Mouse (Mus musculus) spleen, adult 2 months (tissue): ENCODE data around the gene Hipk1.

Experiments
- CTCF ChIP-seq: fragments of 200-500 bp; IDR thresholded peaks from 2 replicates; pipeline ENCODE4 v1.5.1; 2011; ENCODE audit warnings: mild to moderate bottlenecking, inconsistent platforms; ENCODE audit not compliant: insufficient read depth, insufficient read length, insufficient replicate concordance; ENCODE audit errors: extremely low read depth
- POLR2A ChIP-seq: fragments of 200-500 bp; IDR thresholded peaks from 2 replicates; pipeline ENCODE4 v1.6.1; 2011; ENCODE audit warnings: low read depth, low read length, inconsistent platforms

DNA sequence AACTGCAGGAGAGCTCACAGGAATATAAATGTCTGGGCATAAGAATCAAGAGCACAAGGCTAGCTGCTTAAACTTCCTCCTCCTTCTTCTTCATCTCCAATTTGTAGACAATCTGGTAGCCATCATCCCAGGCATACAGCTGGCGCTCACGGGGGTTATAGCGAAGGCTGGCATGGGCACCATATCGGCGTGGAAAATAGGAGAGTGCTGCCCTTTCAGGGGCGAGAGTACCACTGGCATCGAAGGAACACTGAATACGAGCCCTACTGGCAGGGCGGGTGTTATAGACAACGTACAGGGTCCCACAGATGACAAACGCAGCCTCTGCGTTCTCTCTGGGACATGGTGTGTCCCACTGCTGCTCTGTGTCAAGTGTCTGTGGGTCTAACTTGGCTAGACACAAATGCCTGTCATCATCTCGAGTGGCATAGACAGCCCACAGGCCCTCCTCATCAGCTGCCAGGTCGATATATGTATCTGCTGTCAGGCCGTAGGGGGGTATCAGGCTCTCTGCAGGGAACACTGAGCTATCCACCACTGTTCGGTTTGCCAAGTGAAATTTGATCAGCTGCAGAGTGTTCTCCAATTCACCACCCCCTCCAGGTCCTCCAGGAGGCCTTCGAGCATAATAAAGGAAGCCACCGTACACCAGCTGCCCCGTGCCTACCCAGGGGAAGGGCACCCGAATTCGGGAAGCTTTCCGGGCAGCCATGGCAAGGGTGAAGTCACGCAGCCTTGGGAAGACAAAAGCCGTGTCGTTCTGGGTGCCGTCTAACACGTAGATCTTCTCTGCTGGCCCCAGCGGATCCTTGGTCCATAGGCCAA is 55.4 kb downstream of the Hipk1 start:
- TF ChIP-seq CTCF = no peak
- TF ChIP-seq POLR2A = no peak
